Mouse (Mus musculus) kidney, adult 11 months (tissue): ENCODE results near the gene Gm9.
"Not testable (repeated sequence)": the region's sequence is repeated elsewhere in the genome, so short reads cannot be mapped to it uniquely, and the experiment has no call there.

Experiments
- DNase-seq: peaks from one replicate; pipeline ENCODE4 v3.0.0; 2022

Gene Gm9

DNA sequence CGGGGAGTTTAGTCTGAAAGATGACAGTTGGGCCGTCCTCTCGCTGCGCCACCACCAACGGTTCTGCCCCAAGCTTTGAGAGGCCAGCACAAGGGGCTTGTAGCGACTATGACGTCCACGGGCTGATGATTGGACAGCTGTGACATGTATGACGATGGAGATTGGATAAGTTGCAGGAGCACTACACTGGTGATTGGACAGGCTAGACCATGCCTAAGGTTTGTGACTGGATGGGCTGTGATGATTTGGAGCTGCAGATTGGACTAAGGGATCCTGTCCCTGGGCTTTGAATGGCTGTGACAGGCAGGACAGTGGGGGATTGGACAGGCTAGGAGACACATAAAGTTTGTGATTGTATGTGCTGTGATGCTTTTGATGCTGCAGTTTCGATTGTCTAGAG lies at the start of gene Gm9:
Gm9 (minus strand) TSS at position 101 of the 400 bp plus-strand sequence.
- no peak for DNase-seq

DNA sequence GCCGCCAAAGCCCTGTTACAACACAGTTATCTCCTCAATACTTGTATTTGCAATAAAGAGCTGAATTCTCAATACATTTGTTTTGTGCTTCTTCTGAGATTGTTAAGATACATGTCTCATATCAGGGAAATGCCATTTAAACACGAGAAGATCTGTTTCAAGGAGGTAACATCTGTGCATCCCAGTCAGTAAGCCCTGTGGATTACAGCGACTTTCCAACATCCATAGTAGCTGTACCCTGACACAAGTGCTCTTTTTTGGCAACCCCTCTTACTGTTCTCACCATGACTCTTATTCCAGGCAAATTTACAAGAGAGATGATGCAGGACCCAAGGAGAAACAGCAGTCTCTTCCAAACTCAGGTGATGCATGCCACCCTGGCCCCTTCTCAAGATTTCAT lies 38.8 kb upstream of the Gm9 start, which contains the start of gene Rhox3a:
Rhox3a (plus strand) TSS at position 301 of the 400 bp plus-strand sequence.
- not testable (repeated sequence) for DNase-seq

DNA sequence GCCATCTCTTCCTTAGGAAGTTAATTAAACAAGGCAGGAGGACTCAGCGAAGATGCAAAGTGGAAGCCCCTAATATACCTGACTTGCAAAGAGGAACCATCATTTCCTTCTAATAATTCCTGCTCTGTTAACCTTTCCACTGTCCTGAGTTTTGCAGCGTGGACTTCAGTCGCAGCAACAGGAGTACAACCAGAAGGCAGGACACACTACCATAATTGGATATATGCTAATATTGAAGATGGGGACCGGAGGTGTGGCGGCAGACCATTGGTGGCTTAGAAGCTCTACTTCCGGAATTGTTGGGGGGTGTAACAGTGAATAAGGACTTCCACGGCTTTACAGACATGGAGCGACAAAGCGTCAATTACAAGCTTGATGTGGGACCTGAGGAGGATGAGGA lies 33.8 kb upstream of the Gm9 start, which contains the start of gene Rhox2a:
Rhox2a (plus strand) TSS at position 301 of the 400 bp plus-strand sequence.
- DNase-seq: not testable (repeated sequence)

DNA sequence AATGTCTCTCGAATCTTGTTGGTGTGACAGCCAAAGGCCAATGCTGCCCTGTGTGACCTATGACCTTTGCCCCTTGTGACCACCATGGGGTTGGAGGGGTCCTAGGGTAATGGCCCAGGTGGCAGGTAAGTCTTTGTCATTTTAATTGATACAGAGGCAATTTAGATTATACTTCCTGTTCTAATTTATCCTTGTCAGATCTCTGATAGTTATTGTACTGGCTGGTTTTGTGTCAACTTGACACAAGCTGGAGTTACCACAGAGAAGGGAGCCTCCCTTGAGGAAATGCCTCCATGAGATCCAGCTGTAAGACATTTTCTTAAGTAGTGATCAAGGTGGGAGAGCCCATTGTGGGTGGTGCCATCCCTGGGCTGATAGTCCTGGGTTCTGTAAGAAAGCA lies 11.3 kb upstream of the Gm9 start, which contains the start of gene Rhox1:
Rhox1 (minus strand) TSS at position 101 of the 400 bp plus-strand sequence.
- DNase-seq: not testable (repeated sequence)

DNA sequence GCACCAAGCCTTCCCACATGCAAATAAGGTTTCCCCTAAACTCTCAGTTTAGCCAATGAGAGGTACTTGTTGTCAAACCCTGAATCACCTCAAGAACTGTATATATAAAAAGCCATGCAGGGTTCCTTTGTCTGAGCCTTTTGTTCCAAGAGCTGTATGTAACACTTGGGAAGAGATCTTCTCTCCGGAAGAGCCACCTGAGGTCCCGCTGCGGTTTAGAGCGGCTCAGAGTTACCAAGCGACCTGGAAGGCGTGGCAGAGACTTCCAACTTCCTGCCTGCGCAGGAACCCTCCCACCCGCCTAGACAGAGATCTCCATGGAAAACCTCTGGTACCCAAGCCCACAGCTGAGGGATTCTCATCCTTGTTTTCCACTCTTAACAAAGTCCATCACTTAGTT lies 12.2 kb downstream of the Gm9 start:
- DNase-seq: no peak

DNA sequence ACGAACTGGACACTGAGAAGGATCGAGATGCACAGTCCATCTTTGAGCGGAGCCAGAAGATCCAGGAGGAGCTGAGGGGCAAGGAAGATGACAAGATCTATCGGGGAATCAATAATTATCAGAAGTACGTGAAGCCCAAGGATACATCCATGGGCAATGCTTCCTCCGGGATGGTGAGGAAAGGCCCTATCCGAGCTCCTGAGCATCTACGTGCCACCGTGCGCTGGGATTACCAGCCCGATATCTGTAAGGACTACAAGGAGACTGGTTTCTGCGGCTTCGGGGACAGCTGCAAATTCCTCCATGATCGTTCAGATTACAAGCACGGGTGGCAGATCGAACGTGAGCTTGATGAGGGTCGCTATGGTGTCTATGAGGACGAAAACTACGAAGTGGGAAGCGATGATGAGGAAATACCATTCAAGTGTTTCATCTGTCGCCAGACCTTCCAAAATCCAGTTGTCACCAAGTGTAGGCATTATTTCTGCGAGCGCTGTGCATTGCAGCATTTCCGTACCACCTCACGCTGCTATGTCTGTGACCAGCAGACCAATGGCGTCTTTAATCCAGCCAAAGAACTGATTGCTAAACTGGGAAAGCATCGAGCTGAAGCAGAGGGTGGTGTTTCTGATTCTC lies 19.0 kb downstream of the Gm9 start:
- DNase-seq: no peak

DNA sequence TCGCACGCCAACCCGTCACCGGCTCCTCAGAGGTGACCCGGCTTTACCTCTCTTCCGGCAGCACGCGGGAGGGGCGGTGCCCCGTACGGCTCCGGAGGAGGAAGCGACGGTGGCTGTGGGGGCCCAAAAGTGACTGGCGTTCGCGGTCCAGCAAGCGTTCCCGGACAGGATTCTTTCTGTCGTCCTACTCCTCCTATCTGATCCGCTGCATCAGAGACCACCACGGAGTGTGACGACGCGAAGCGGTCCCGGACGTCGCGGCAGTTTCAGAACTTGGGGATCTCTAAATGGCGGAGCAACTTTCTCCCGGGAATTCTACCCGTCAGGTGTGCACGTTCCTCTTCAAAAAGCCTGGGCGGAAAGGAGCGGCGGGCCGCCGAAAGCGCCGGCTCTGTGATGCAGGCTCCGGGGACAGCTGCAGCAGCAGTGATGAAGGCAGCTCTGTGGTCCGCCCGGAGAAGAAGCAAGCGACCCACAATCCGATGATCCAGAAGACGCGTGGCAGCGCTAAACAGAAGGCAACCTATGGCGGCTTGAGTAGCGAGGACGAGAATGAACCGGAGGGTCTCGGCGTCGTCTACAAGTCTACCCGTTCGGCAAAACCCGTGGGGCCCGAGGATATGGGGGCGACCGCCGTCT lies 19.6 kb downstream of the Gm9 start, which contains the start of the genes Ndufa1 and Rnf113a1:
Ndufa1 (minus strand) TSS at position 59 of the 639 bp plus-strand sequence.
Rnf113a1 (plus strand) TSS at position 141 of the 639 bp plus-strand sequence.
- DNase-seq: peak; percentile 74

DNA sequence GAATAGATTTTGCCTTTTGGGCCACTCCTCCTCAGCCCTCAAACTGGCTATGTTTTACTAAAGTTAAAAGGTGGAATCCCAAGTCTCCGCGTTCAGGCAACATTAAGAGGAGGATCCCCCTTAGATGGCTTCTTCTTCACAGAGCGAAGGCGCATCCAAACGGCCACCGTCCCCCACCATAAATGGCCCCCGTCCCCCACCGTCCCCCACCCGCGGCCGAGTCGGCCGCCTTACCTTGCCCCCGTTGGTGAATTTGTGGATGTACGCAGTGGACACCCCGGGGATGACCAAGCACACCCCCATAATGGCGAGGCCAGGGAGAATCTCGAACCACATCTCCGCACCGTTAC lies 20.1 kb downstream of the Gm9 start:
- DNase-seq: no peak

DNA sequence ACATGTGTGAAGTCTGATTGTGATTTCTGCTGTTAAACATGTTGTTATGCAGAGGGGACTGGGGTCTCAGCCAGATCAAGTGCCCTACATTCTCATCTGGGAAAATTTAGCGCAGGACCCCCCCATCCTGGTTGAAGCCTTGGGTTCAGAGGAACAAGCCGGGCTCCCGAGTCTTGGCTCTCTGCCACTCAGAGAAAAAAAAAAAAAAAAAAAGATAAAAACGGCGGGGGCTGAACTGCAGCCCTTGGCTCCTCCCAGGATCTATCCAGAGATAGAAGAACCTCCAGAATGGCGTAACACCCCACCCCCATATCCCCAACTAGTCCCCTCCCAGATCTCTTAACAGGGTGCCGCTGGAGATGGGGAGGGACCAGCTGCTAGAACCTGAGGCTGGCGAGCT lies 26.4 kb downstream of the Gm9 start:
- not testable (repeated sequence) for DNase-seq

DNA sequence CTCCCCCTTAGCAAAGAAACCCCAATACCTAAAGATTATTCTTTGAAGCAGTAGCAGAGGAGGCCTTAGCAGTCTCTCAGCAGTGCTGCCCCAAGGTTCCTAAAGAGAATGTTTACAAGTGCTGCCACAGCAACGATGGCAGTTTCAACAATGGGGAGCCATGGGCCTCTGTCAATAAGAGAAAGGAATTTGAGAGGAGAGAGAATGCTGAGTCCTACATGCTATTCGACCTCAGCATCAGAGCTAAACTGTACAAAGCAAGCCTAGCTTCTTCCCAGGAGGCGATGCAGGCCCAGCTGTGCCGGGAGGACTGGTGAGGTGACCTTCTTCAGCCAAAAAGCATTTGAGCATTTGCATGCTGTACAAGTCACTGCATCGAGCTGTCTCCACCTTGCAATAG lies 42.1 kb downstream of the Gm9 start, which contains the start of gene Akap14:
Akap14 (minus strand) TSS at position 101 of the 400 bp plus-strand sequence.
- DNase-seq: no peak

DNA sequence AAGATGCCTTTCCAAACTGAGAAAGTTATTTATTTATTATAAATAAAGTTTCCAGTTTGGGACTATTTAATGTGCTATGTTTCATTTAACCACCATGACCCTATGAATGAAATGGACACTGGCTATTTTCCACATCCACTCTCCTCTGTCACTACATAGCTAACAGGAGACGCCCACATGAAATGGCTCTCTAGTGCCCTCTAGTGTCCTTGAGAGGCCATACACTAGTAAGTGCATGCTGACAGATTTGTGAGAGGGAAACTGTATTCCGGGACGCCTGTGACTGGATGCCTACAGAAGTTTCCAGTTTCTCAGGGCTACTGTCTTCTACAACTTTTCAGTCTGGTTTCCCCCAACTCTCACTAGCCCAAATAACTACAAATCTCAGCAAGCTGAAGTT lies 43.8 kb downstream of the Gm9 start:
- peak; percentile 21 for DNase-seq

DNA sequence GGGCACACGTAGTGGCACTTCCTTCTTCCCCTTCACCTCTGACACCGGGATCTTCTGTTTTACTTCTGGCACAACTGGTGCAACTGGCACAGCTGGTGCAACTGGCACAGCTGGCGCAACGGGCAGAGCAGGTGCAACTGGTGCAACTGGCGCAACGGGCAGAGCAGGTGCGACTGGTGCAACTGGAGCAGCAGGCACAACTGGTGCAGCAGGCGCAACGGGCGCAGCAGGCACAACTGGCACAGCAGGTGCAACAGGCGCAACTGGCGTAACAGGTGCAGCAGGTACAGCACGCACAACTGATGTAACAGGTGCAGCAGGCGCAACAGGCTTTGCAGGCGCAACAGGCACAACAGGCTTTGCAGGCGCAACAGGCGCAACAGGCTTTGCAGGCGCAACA lies 47.7 kb downstream of the Gm9 start:
- DNase-seq: no peak

DNA sequence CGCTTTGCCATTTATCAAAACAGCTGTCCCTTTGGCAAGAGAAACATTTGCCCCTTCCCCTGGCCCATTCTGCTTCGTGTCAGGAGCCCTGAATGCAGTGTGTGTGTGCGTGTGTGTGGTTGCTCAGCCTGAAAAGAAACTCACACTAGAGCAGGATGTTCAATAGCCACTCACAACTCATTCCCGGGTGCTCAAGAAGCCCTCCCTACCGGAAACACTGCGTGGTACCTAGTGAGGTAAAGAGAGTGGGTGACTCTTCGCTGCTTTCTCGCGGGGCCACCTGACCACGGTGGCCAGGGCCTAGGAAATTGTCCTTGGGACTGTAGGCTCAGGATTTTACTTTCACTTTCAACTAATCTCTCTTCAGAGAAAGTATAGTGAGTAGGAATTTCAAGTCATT lies 49.7 kb downstream of the Gm9 start:
- DNase-seq: no peak
